Mouse (Mus musculus) C2C12 (cell line): Measurements from ENCODE around the gene Rab23. TPM values are rescaled to one million over a fixed set of nuclear protein-coding genes. Genes with fewer than 3 reads are reported as not detected.

ENCODE experiments used
- H3K27me3 ChIP-seq: one replicate; pipeline ENCODE4 v1.6.1; 2011; ENCODE audit not compliant: control insufficient read depth, insufficient read depth, insufficient read length
- H3K36me3 ChIP-seq: one replicate; pipeline ENCODE4 v1.6.1; 2011; ENCODE audit not compliant: control insufficient read depth, insufficient read depth
- H3K4me3 ChIP-seq: one replicate; pipeline ENCODE4 v1.5.1; 2011; ENCODE audit warnings: mild to moderate bottlenecking, control low read depth; ENCODE audit not compliant: poor library complexity, insufficient read depth, severe bottlenecking
- H3K79me2 ChIP-seq: one replicate; pipeline ENCODE4 v1.6.1; 2011; ENCODE audit not compliant: control insufficient read depth, insufficient read depth
- H3K79me3 ChIP-seq: one replicate; pipeline ENCODE4 v1.6.1; 2011; ENCODE audit warnings: low read depth, control low read depth
- H3ac ChIP-seq: one replicate; pipeline ENCODE3; 2011; ENCODE audit warnings: low read depth; ENCODE audit not compliant: control insufficient read depth, insufficient read length
- CEBPB ChIP-seq: IDR thresholded peaks from one replicate; pipeline ENCODE4 v1.6.1; 2011; ENCODE audit warnings: low read depth, mild to moderate bottlenecking, control low read depth, moderate library complexity
- CTCF ChIP-seq: IDR thresholded peaks from one replicate; pipeline ENCODE4 v1.5.1; 2011; ENCODE audit not compliant: control insufficient read depth, insufficient read depth, insufficient read length
- FOSL1 ChIP-seq: IDR thresholded peaks from one replicate; pipeline ENCODE4 v1.8.0; 2011; ENCODE audit warnings: mild to moderate bottlenecking, low read length; ENCODE audit not compliant: poor library complexity, insufficient read depth, severe bottlenecking
- MAX ChIP-seq: IDR thresholded peaks from one replicate; pipeline ENCODE4 v1.6.1; 2011; ENCODE audit warnings: mild to moderate bottlenecking, control low read depth
- MYOD1 ChIP-seq: IDR thresholded peaks from one replicate; pipeline ENCODE4 v1.6.1; 2011; ENCODE audit warnings: low read depth; ENCODE audit not compliant: control insufficient read depth, insufficient read length
- MYOG ChIP-seq: IDR thresholded peaks from one replicate; pipeline ENCODE4 v1.6.1; 2011; ENCODE audit not compliant: control insufficient read depth, insufficient read length; ENCODE audit errors: extremely low read depth
- USF1 ChIP-seq: IDR thresholded peaks from one replicate; pipeline ENCODE4 v1.6.1; 2011; ENCODE audit warnings: low read depth, mild to moderate bottlenecking, control low read depth, moderate library complexity
- polyA plus RNA-seq: library from polyadenylated mRNA; unstranded; fragments of >200 nt; fragmentation: generic; extraction: Trizol; gene quantifications from one replicate; pipeline ENCODE4 v1.2.1, GENCODE M21; 2012; ENCODE audit warnings: missing spikeins

The Rab23 gene
- polyA plus RNA-seq, 1 experiment = 13.5 TPM

DNA sequence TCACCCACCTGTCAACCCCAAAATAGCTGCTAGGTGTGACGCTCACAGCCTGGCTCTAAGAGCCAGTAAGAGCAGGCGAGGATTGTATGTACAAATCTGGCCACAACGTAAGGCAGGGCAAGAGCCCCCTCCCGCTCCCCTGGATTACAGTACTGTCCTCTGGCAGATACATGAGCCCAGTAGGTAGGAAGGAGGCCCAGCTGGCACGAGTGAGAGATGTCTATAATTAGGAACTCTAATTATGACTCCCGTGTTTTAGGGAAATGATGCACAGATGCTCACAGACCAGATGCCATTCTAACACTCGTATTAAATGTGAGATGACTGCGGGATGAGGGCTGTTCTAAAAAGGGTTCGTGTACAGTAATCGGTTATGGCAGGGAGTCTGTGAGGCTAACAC, 31.6 kb downstream of the Rab23 start:
- peaks cover 36% of the 10 kb centered on the region for H3K79me3 ChIP-seq
- H3K27me3 ChIP-seq = no peaks in the 10 kb centered on the region
- no peak overlapping the region for H3K4me3 ChIP-seq
- TF ChIP-seq CTCF = no peak
- no peak for TF ChIP-seq USF1
- H3K36me3 ChIP-seq = peaks cover 36% of the 10 kb centered on the region
- no peak overlapping the region for H3ac ChIP-seq
- peaks cover 63% of the 10 kb centered on the region for H3K79me2 ChIP-seq

DNA sequence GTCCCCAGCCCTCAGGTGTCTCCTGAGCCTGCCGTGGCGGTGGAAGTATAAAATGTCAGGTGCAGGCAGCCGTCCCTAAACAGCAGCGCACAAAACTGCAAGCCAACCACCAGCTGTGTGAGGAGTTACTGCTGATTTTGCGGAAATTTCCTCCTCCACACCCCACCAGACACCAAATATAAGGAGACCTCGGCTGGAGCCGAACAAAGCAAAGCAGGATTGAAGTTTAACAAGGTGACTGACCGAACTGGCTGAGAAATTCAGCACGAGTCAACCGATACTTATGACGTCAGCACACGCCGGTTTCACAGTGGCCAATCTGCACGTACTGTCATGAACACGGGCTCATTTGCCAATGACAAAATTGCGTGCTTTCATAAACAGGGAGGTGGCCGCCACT, 34.4 kb downstream of the Rab23 start:
- peaks cover 76% of the 10 kb centered on the region for H3K79me2 ChIP-seq
- no peaks in the 10 kb centered on the region for H3K27me3 ChIP-seq
- peaks cover 43% of the 10 kb centered on the region for H3K79me3 ChIP-seq
- no peak overlapping the region for H3K4me3 ChIP-seq
- H3K36me3 ChIP-seq = peaks cover 23% of the 10 kb centered on the region
- TF ChIP-seq FOSL1 (no peak), USF1 (no peak), MYOG (no peak), MYOD1 (no peak), CTCF (no peak), MAX (no peak), CEBPB (no peak)
- no peak overlapping the region for H3ac ChIP-seq

DNA sequence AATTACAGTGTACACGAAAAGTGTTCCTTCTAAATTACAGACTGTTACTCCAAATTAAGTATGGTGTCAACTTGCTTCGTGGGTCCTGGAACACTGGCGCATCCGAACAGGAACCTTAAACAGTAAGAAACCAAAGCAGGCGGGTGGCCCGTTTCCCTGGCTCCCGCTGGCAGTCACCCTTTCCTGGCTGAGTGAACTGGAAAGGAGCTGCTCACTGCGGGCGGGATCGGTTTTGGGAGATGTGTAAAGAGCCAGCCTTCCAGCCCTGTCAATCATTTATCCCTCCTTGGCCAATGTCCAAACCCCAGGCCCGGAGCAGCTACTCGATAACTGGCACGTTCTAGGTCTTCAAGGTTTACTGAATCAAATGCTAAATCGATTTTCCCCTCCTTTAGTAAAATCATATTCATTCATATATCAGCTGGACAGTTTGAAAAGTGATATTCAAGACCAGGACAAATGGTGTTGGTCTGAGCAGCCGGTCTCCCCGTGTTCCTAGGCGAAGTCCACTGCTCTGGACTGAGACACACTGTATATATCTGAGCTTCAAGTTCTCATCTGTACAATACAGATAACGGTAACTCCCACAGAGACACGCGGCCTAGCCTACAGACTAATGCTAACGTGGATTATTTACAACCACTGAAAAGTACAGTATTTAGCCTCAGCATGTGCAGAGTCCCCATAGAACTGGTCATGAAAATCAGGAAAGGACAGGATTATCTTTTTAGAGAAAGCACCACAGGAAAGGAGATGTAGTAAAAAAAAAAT, 35.5 kb downstream of the Rab23 start:
- H3K27me3 ChIP-seq = no peaks in the 10 kb centered on the region
- H3K4me3 ChIP-seq = no peak overlapping the region
- H3K36me3 ChIP-seq = peaks cover 28% of the 10 kb centered on the region
- peaks cover 74% of the 10 kb centered on the region for H3K79me2 ChIP-seq
- peaks cover 43% of the 10 kb centered on the region for H3K79me3 ChIP-seq
- no peak overlapping the region for H3ac ChIP-seq
- TF ChIP-seq MAX (no peak), CTCF (no peak), MYOG (no peak), USF1 (no peak), CEBPB (no peak), FOSL1 (no peak), MYOD1 (no peak)

DNA sequence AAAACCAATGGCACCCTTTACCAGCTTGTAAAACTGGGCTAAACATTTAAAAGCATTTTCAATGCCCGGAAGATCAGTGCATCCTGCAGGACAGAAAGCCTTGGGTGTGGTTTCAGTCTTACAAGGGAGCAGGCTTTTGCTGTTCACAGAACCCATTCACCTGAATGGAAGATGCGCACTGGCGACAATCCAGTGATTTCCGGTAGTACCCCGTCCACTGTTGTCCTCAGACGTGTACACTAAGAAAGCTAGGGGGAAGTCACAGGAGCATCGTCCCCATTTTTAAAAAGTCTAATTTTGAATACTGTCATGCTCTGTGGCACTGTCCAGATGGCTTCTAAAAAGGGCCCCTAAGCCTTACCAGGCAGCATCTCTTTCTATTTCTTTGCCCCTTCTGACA, 36.1 kb downstream of the Rab23 start:
- Histone ChIP-seq H3K4me3 (no peak overlapping the region), H3K27me3 (no peaks in the 10 kb centered on the region), H3ac (no peak overlapping the region), H3K79me2 (peaks cover 68% of the 10 kb centered on the region), H3K36me3 (peaks cover 33% of the 10 kb centered on the region), H3K79me3 (peaks cover 43% of the 10 kb centered on the region)
- no peak for TF ChIP-seq FOSL1
- TF ChIP-seq MAX = no peak
- TF ChIP-seq CTCF = no peak
- no peak for TF ChIP-seq CEBPB
- no peak for TF ChIP-seq MYOD1
- no peak for TF ChIP-seq MYOG
- no peak for TF ChIP-seq USF1

DNA sequence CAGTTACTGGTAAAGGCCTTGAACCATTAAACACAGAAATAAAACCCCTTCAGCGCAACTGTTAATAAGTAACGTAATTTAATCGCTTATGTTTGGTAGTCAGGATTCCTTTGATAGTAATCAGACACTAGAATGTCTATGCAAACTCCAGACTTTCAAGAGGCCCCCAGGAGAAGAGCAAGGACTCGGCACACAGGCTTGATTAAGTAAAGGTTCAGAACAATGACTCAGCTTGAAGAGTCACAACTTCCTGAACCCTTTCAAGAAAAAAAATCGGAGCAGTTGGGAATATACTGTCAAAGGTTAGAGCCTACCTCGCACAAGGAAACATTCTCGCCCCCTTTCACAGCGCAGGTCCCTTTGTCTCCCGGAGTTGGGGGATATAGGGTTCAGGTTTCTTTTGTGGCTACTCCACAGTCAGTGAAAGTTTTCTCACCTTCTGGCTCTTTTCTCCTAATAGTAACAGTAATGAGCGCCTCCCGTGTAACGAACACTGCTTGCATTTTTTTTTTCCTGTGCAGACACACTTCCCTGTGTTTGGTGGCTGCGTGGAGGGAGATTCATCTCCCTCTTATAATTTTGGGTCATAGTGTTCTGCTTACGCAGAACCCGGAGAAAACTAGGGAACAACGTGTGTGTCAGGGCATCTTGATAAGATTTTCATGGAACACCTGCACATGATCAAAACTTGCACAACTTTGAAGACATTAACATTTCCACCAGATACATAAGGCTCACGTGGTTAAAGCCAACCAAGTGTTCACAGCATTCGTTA, 36.8 kb downstream of the Rab23 start:
- H3K79me3 ChIP-seq = peaks cover 40% of the 10 kb centered on the region
- peaks cover 39% of the 10 kb centered on the region for H3K36me3 ChIP-seq
- H3ac ChIP-seq = peak overlapping the region; percentile 54
- H3K79me2 ChIP-seq = peaks cover 62% of the 10 kb centered on the region
- peak overlapping the region; percentile 68 for H3K4me3 ChIP-seq
- no peaks in the 10 kb centered on the region for H3K27me3 ChIP-seq
- no peak for TF ChIP-seq MYOD1
- peak; percentile 56 for TF ChIP-seq USF1

DNA sequence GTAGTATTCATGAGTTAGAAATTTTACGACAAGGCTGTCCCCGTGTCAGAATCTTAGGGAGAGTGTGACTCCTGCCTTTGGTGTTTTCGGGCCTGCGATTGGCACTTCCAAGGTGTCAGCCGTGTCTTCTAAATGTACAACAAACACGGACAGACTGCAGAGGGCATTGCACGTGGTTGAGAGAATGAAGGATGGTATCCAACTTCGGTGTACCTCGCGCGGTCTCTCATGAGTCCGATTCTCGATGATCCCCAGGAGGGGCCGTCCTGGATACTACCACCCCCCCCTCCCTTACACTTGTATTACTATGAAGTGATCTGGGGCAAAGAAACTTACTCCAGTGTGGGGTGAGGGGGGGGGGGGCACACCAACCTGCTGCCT, 37.3 kb downstream of the Rab23 start:
- Histone ChIP-seq H3K79me3 (peaks cover 40% of the 10 kb centered on the region), H3K79me2 (peaks cover 56% of the 10 kb centered on the region), H3K36me3 (peaks cover 43% of the 10 kb centered on the region), H3ac (peak overlapping the region; percentile 71), H3K27me3 (no peaks in the 10 kb centered on the region), H3K4me3 (peak overlapping the region; percentile 68)
- TF ChIP-seq CEBPB (no peak), MAX (peak; percentile 87)
